Mouse (Mus musculus) heart, postnatal 0 days (tissue): ENCODE results near the gene Ntn1. TPM values are rescaled to one million over a fixed set of nuclear protein-coding genes. Genes with fewer than 3 reads are reported as not detected.

Experiments
- ATAC-seq: fragments of 200-750 bp; cut with Nextera tagmentation; 2 replicates; pipeline ENCODE4 v1.8.0; 2017; ENCODE audit warnings: low read depth, moderate number of reproducible peaks, moderate library complexity; ENCODE audit not compliant: insufficient read depth
- DNase-seq: peaks from one replicate; pipeline ENCODE4 v3.0.0-alpha.2; 2016; ENCODE audit warnings: low spot score
- H3K27ac ChIP-seq: fragments of 300-500 bp; sonication (generic); 2 replicates; pipeline ENCODE4 v1.5.1; 2014; ENCODE audit warnings: low read depth, mild to moderate bottlenecking
- H3K27me3 ChIP-seq: fragments of 300-500 bp; sonication (generic); 2 replicates; pipeline ENCODE4 v1.6.1; 2014; ENCODE audit warnings: low read length, mixed read lengths; ENCODE audit not compliant: control insufficient read depth, insufficient read depth
- H3K36me3 ChIP-seq: fragments of 300-500 bp; sonication (generic); replicated peaks from 2 replicates; pipeline ENCODE4 v1.6.1; 2014; ENCODE audit warnings: low read length, mixed read lengths; ENCODE audit not compliant: control insufficient read depth, insufficient read depth
- H3K4me1 ChIP-seq: fragments of 300-500 bp; sonication (generic); 2 replicates; pipeline ENCODE4 v1.6.1; 2014; ENCODE audit warnings: antibody characterized with exemption; ENCODE audit not compliant: control insufficient read depth, insufficient read depth
- H3K4me2 ChIP-seq: fragments of 300-500 bp; sonication (generic); 2 replicates; pipeline ENCODE4 v1.6.1; 2014; ENCODE audit warnings: low read depth, mild to moderate bottlenecking, low read length, moderate library complexity
- H3K4me3 ChIP-seq: fragments of 300-500 bp; sonication (generic); 2 replicates; pipeline ENCODE4 v1.5.1; 2014; ENCODE audit warnings: low read depth, low read length
- H3K9ac ChIP-seq: fragments of 300-500 bp; sonication (generic); replicated peaks from 2 replicates; pipeline ENCODE4 v1.6.1; 2014; ENCODE audit warnings: low read depth, low read length, mixed read lengths
- H3K9me3 ChIP-seq: fragments of 300-500 bp; sonication (generic); replicated peaks from 2 replicates; pipeline ENCODE4 v1.6.1; 2016; ENCODE audit warnings: low read length; ENCODE audit not compliant: control insufficient read depth
- CTCF ChIP-seq: IDR thresholded peaks from 2 replicates; pipeline ENCODE4 v1.5.1; 2016; ENCODE audit warnings: antibody characterized with exemption, control low read depth, low read depth
- EP300 ChIP-seq: IDR thresholded peaks from 2 replicates; pipeline ENCODE4 v1.6.1; 2016; ENCODE audit warnings: antibody characterized with exemption, low read depth
- WGBS: fragments of 180-500 bp; shearing (Covaris S2); extraction: QIAGEN DNeasy Blood & Tissue Kit; methylation state at CpG from one replicate; pipeline ENCODE4 v1.1.7; 2014; 5-methylcytosine and 5-hydroxymethylcytosine counted together
- polyA plus RNA-seq: library from polyadenylated mRNA; unstranded; fragments of >200 nt; fragmentation: Nextera tagmentation; extraction: Ambion mirVana; gene quantifications from 2 replicates; pipeline ENCODE4 v1.2.1, GENCODE M21; 2015
- total RNA-seq: library from RNA; depleted of rRNA; stranded (reverse); fragments of >200 nt; gene quantifications from 2 replicates; pipeline ENCODE4 v1.2.3, GENCODE M21; 2014; ENCODE audit warnings: low replicate concordance

Gene Ntn1
- total and polyA plus RNA-seq, 2 experiments from 2014 or later: 24.8 to 117 TPM

- Histone ChIP-seq H3K4me1 (peaks cover 25% of the 10 kb centered on the region), H3K27ac (peak overlapping the region; percentile 80), H3K36me3 (no peaks in the 10 kb centered on the region), H3K4me3 (no peak overlapping the region), H3K4me2 (peak overlapping the region; percentile 1; the same call in 1 of the 2 replicates), H3K27me3 (peaks cover 16% of the 10 kb centered on the region), H3K9me3 (no peaks in the 10 kb centered on the region), H3K9ac (no peak overlapping the region)
- ATAC-seq: no peak
- peak; percentile 46 for DNase-seq
- TF ChIP-seq EP300: no peak
- peak; percentile 16; the same call in 1 of the 2 replicates for TF ChIP-seq CTCF
- 15% methylated on average over 8 of the region's 8 CpGs for WGBS
Observed at GRCm38 (mm10) chr11:68389621-68390020, 11.0 kb downstream of the Ntn1 start.

- TF ChIP-seq EP300 (no peak), CTCF (no peak)
- Histone ChIP-seq H3K4me1 (peaks cover 25% of the 10 kb centered on the region), H3K4me2 (peak overlapping the region; percentile 80; the same call in 1 of the 2 replicates), H3K27me3 (peaks cover 19% of the 10 kb centered on the region), H3K9me3 (no peaks in the 10 kb centered on the region), H3K27ac (0 out of 2 replicates have a peak overlapping the region, but pooled peaks have one; percentile 40), H3K4me3 (no peak overlapping the region), H3K36me3 (no peaks in the 10 kb centered on the region), H3K9ac (no peak overlapping the region)
- ATAC-seq (no peak), DNase-seq (no peak)
- WGBS: 62% methylated on average over 1 of the region's 1 CpGs
Observed at GRCm38 (mm10) chr11:68388655-68389015, 12.0 kb downstream of the Ntn1 start.

GRCm38 (mm10) chr11:68387971-68388654 lies 12.5 kb downstream of the Ntn1 start:
- peak overlapping the region; percentile 80 for H3K4me2 ChIP-seq
- DNase-seq: no peak
- no peak for ATAC-seq
- peaks cover 28% of the 10 kb centered on the region for H3K4me1 ChIP-seq
- WGBS: 63% methylated on average over 11 of the region's 11 CpGs
- H3K9me3 ChIP-seq: no peaks in the 10 kb centered on the region
- TF ChIP-seq EP300 (no peak), CTCF (no peak)
- no peaks in the 10 kb centered on the region for H3K36me3 ChIP-seq
- no peak overlapping the region for H3K4me3 ChIP-seq
- peaks cover 23% of the 10 kb centered on the region for H3K27me3 ChIP-seq
- H3K27ac ChIP-seq: peak overlapping the region; percentile 91
- H3K9ac ChIP-seq: peak overlapping the region; percentile 31; the same call in 1 of the 2 replicates

GRCm38 (mm10) chr11:68387441-68387760 lies 13.2 kb downstream of the Ntn1 start:
- H3K4me3 ChIP-seq: peak overlapping the region; percentile 79
- 30% methylated on average over 4 of the region's 4 CpGs for WGBS
- H3K9ac ChIP-seq: peak overlapping the region; percentile 82
- peaks cover 30% of the 10 kb centered on the region for H3K4me1 ChIP-seq
- peaks cover 27% of the 10 kb centered on the region for H3K27me3 ChIP-seq
- no peaks in the 10 kb centered on the region for H3K36me3 ChIP-seq
- no peak for TF ChIP-seq CTCF
- no peak for TF ChIP-seq EP300
- peak overlapping the region; percentile 91 for H3K27ac ChIP-seq
- H3K9me3 ChIP-seq: no peaks in the 10 kb centered on the region
- H3K4me2 ChIP-seq: peak overlapping the region; percentile 80
- no peak for DNase-seq
- ATAC-seq: no peak

GRCm38 (mm10) chr11:68386589-68387440 lies 13.8 kb downstream of the Ntn1 start:
- 0 out of 2 replicates have a peak, but pooled peaks cover under 1% of the 10 kb centered on the region for H3K36me3 ChIP-seq
- 2% methylated on average over 84 of the region's 90 CpGs for WGBS
- peak overlapping the region; percentile 80 for H3K4me2 ChIP-seq
- H3K4me1 ChIP-seq: peaks cover 27% of the 10 kb centered on the region
- peak overlapping the region; percentile 79 for H3K4me3 ChIP-seq
- peak; percentile 60 for ATAC-seq
- H3K9ac ChIP-seq: peak overlapping the region; percentile 82
- H3K27ac ChIP-seq: peak overlapping the region; percentile 91
- DNase-seq: peak; percentile 81
- TF ChIP-seq CTCF (no peak), EP300 (no peak)
- H3K27me3 ChIP-seq: peaks cover 29% of the 10 kb centered on the region
- H3K9me3 ChIP-seq: no peaks in the 10 kb centered on the region
